Mouse (Mus musculus) CH12.LX (cell line): ENCODE measurements at regions not wholly inside any gene's neighbourhood (a gene's known extent, or its start where the extent isn't known, plus 50 kb on each side); places are given as distances from the start of the nearest gene placed in this dataset.

ENCODE experiments used
- DNase-seq: peaks from one replicate; pipeline ENCODE4 v3.0.0-alpha.2; 2013; ENCODE audit errors: extremely low read depth
- H3K27ac ChIP-seq: 2 replicates; pipeline ENCODE4 v1.5.1; 2012; ENCODE audit warnings: low read depth, mild to moderate bottlenecking, control low read depth, moderate library complexity; ENCODE audit not compliant: insufficient read depth
- H3K27me3 ChIP-seq: replicated peaks from 2 replicates; pipeline ENCODE3; 2012; ENCODE audit warnings: inconsistent platforms
- H3K36me3 ChIP-seq, 2 experiments: replicated peaks in 1 of 2; 2 replicates each; pipeline versions ENCODE3 to v1.6.1; 2012; ENCODE audit warnings: inconsistent platforms in 1 of 2, low read length in 1 of 2, mild to moderate bottlenecking in 1 of 2, mixed read lengths in 1 of 2, moderate library complexity in 1 of 2; ENCODE audit not compliant: control insufficient read depth in 1 of 2, insufficient read depth in 1 of 2
- H3K4me1 ChIP-seq, 2 experiments: 2 replicates each; pipeline ENCODE4 v1.6.1; 2012; ENCODE audit warnings: inconsistent platforms in 1 of 2, moderate library complexity in 1 of 2; ENCODE audit not compliant: insufficient read depth in 2 of 2, control insufficient read depth in 1 of 2
- H3K4me2 ChIP-seq: 2 replicates; pipeline ENCODE4 v1.6.1; 2012; ENCODE audit warnings: low read depth, mild to moderate bottlenecking, control low read depth; ENCODE audit not compliant: poor library complexity, insufficient read depth, severe bottlenecking
- H3K4me3 ChIP-seq, 3 experiments: fragments of 150-350 bp in 1 of 3; sonication (generic) in 1 of 3; replicated peaks in 1 of 3; 2 replicates each; pipeline versions ENCODE3 to v1.5.1; 2011 to 2012; ENCODE audit warnings: low read depth in 2 of 3, low read length in 2 of 3, mild to moderate bottlenecking in 2 of 3, moderate library complexity in 2 of 3, control low read depth in 1 of 3, improper control_type of control experiment in 1 of 3, inconsistent platforms in 1 of 3, mixed read lengths in 1 of 3; ENCODE audit not compliant: poor library complexity in 1 of 3
- H3K79me2 ChIP-seq: replicated peaks from 2 replicates; pipeline ENCODE4 v1.6.1; 2012; ENCODE audit warnings: mild to moderate bottlenecking, moderate library complexity; ENCODE audit not compliant: control insufficient read depth, poor library complexity, insufficient read depth, severe bottlenecking; ENCODE audit errors: extremely low read depth
- H3K9ac ChIP-seq: 2 replicates; pipeline ENCODE4 v1.6.1; 2012; ENCODE audit warnings: low read depth, mild to moderate bottlenecking, control low read depth, moderate library complexity; ENCODE audit not compliant: insufficient read depth
- H3K9me3 ChIP-seq: replicated peaks from 2 replicates; pipeline ENCODE3; 2012; ENCODE audit warnings: low read length, inconsistent platforms, mixed read lengths
- BHLHE40 ChIP-seq: IDR thresholded peaks from 2 replicates; pipeline ENCODE4 v1.6.1; 2011; ENCODE audit warnings: mild to moderate bottlenecking, low read depth, low read length, improper control_type of control experiment
- CHD2 ChIP-seq: IDR thresholded peaks from 2 replicates; pipeline ENCODE4 v1.6.1; 2011; ENCODE audit warnings: low read length, improper control_type of control experiment
- E2F4 ChIP-seq: IDR thresholded peaks from 2 replicates; pipeline ENCODE4 v1.6.1; 2011; ENCODE audit warnings: low read depth, low read length, improper control_type of control experiment; ENCODE audit not compliant: insufficient replicate concordance
- ELF1 ChIP-seq: IDR thresholded peaks from 2 replicates; pipeline ENCODE4 v1.6.1; 2014; ENCODE audit warnings: low read depth, mild to moderate bottlenecking, inconsistent platforms, low read length, improper control_type of control experiment
- EP300 ChIP-seq: IDR thresholded peaks from 2 replicates; pipeline ENCODE4 v1.6.1; 2011; ENCODE audit warnings: low read length, improper control_type of control experiment
- MAX ChIP-seq: IDR thresholded peaks from 2 replicates; pipeline ENCODE4 v1.6.1; 2011; ENCODE audit warnings: low read length, improper control_type of control experiment
- MYC ChIP-seq: IDR thresholded peaks from 2 replicates; pipeline ENCODE4 v1.6.1; 2011; ENCODE audit warnings: low read depth, mild to moderate bottlenecking, improper control_type of control experiment, low read length
- NELFE ChIP-seq: IDR thresholded peaks from 2 replicates; pipeline ENCODE4 v1.6.1; 2011; ENCODE audit warnings: low read depth, low read length, improper control_type of control experiment
- NRF1 ChIP-seq: IDR thresholded peaks from 2 replicates; pipeline ENCODE4 v1.6.1; 2014; ENCODE audit warnings: low read depth, mild to moderate bottlenecking, inconsistent platforms, low read length, improper control_type of control experiment, moderate library complexity
- PAX5 ChIP-seq: IDR thresholded peaks from 2 replicates; pipeline ENCODE4 v1.6.1; 2012; ENCODE audit warnings: low read length, inconsistent platforms, mixed read lengths
- SMC3 ChIP-seq: IDR thresholded peaks from 2 replicates; pipeline ENCODE4 v1.6.1; 2011; ENCODE audit warnings: low read depth, low read length, improper control_type of control experiment
- TBP ChIP-seq: conservative IDR thresholded peaks from 2 replicates; pipeline ENCODE4 v1.6.1; 2011; ENCODE audit warnings: low read depth, low read length, improper control_type of control experiment
- USF1 ChIP-seq: IDR thresholded peaks from 2 replicates; pipeline ENCODE4 v1.6.1; 2014; ENCODE audit warnings: low read depth, mild to moderate bottlenecking, inconsistent platforms, low read length, improper control_type of control experiment
- USF2 ChIP-seq: conservative IDR thresholded peaks from 2 replicates; pipeline ENCODE4 v1.6.1; 2011; ENCODE audit warnings: low read depth, low read length, improper control_type of control experiment
- ZKSCAN1 ChIP-seq: IDR thresholded peaks from 2 replicates; pipeline ENCODE4 v1.6.1; 2012; ENCODE audit warnings: low read depth, inconsistent platforms, low read length, improper control_type of control experiment, borderline replicate concordance
- ZNF384 ChIP-seq: IDR thresholded peaks from 2 replicates; pipeline ENCODE4 v1.6.1; 2012; ENCODE audit warnings: low read depth, low read length, improper control_type of control experiment, inconsistent platforms
- dilution Hi-C: fragments of 300-500 bp; cut with MboI; formaldehyde crosslinking; loops from 2 replicates; pipeline ENCODE4 v1.14.3; 2020; ENCODE audit warnings: low sequenced_read_pairs; ENCODE audit not compliant: extremely low pct_unique_long_range_greater_than_20kb, extremely low pct_ligation_motif_present
- in situ Hi-C: fragments of 300-500 bp; cut with MboI; formaldehyde crosslinking; loops from 3 replicates; pipeline ENCODE4 v1.14.3; 2019; ENCODE audit warnings: low sequenced_read_pairs, low pct_ligation_motif_present, low pct_unique_long_range_greater_than_20kb, mixed read lengths

DNA sequence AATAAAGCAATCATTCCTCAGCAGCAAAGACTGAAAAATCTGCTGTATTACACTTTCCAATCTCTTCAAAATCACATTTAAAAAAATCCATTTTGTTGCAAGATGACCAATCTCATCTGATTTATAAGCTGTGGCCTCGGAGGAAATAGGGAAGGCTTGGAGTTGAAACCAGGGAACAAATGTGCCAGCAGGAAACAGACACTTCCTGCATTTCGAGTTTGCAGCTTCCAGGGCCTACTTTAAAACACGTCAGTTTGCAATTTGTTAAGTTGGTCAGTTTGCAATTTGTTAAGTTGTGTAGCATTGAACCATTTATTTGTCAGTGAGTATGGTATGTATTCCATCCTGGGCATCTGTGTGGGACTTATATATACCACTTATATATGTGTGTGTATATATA, 115.3 kb downstream of the Adcyap1 start:
- in situ Hi-C loops (no loop called here), dilution Hi-C loops (no loop called here)
- no peak overlapping the region for H3K4me3 ChIP-seq
- H3K9me3 ChIP-seq, result peaks cover 15% of the 10 kb centered on the region
- no peak overlapping the region for H3K4me2 ChIP-seq
- TF ChIP-seq E2F4, result no peak
- no peak for TF ChIP-seq CHD2
- no peak for TF ChIP-seq NELFE
- TF ChIP-seq PAX5, result no peak
- TF ChIP-seq ZKSCAN1, result no peak
- no peak for TF ChIP-seq MYC
- TF ChIP-seq NRF1, result no peak
- no peak for TF ChIP-seq MAX
- no peak for TF ChIP-seq EP300
- TF ChIP-seq USF1, result no peak
- no peak for TF ChIP-seq ZNF384
- no peak for TF ChIP-seq USF2
- no peak for DNase-seq
- H3K79me2 ChIP-seq, result no peaks in the 10 kb centered on the region
- no peak overlapping the region for H3K27ac ChIP-seq
- no peaks in the 10 kb centered on the region for H3K4me1 ChIP-seq
- no peaks in the 10 kb centered on the region for H3K36me3 ChIP-seq
- H3K9ac ChIP-seq, result no peak overlapping the region
- H3K27me3 ChIP-seq, result no peaks in the 10 kb centered on the region

DNA sequence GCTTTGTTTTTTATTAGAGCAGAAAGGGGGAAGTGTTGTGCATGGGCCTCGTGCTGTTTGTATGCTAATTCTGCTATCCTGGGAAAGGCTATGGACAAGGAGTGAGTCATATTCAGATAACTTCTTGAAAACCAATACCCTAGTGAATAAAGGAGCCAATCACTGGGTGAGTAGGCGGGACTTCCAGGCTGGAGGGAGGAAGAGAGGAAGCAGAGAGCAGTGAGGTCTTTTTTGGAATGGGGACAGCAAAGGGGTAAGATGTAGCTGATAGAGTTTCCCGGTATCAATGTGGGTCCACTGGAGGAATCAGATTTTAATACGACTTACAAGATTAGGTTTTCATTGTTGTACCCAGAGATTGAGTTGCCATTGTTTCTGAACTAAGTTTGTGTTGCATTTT, 122.7 kb downstream of the Adcyap1 start:
- Histone ChIP-seq H3K27me3 (no peaks in the 10 kb centered on the region), H3K36me3 (no peaks in the 10 kb centered on the region), H3K4me1 (no peaks in the 10 kb centered on the region), H3K4me2 (no peak overlapping the region), H3K79me2 (no peaks in the 10 kb centered on the region), H3K9ac (no peak overlapping the region), H3K9me3 (peaks cover 11% of the 10 kb centered on the region), H3K4me3 (peak overlapping the region in 2 of 3 experiments; percentile 26 to 30), H3K27ac (no peak overlapping the region)
- in situ Hi-C loops, result no loop called here
- dilution Hi-C loops, result no loop called here
- no peak for DNase-seq
- TF ChIP-seq ZNF384, result no peak
- TF ChIP-seq BHLHE40, result 0 out of 2 replicates have a peak, but pooled peaks have one; percentile 9
- no peak for TF ChIP-seq SMC3
- no peak for TF ChIP-seq NELFE
- peak; percentile 58; the same call in 1 of the 2 replicates for TF ChIP-seq TBP
- TF ChIP-seq ELF1, result no peak
